Mouse (Mus musculus): ENCODE measurements around the gene Nfkbia. TPM values are rescaled to one million over a fixed set of nuclear protein-coding genes. Genes with fewer than 3 reads are reported as not detected.

Nfkbia gene
- polyA plus RNA-seq, 1 experiment = 4.2 TPM

DNA sequence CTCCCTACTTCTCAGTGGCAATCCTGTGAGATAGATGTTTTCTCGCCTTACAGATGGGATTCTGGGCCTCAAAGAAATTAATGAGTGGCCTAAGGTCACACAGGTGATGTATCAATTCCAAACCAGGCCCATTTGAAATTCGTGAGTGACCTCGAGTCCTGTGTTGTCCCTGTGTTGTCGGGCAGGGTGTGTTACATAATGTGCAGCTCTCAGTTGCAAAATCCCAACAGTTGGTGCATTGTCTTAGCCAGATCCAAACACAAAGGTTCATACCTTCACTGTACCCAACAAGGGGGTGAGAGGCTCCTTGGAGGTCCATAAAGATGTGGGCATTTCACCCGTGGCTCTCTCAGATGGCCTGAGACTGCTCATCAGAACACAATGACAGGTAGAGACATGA is 52.0 kb downstream of the Nfkbia start:
- Histone ChIP-seq H3K36me3 (ENCODE audit: control insufficient read depth) (no peaks in the 10 kb centered on the region), H3K4me1 (ENCODE audit: control insufficient read depth) (no peaks in the 10 kb centered on the region), H3K4me3 (replicated peaks) (no peak overlapping the region), H3K27me3 (ENCODE audit: control insufficient read depth) (no peaks in the 10 kb centered on the region; the same call in 1 of the 2 replicates), H3K9me3 (ENCODE audit: control insufficient read depth, low read length) (no peaks in the 10 kb centered on the region)
- TF ChIP-seq GATA1 (IDR thresholded peaks at IDR 0.05; ENCODE audit: low read length) (no peak), TAL1 (IDR thresholded peaks at IDR 0.05; ENCODE audit: low read length) (no peak)

Other genes with a start within 250 kb of the Nfkbia start
- 0.02 and 0.03 TPM in 2 replicates for gene 1110008L16Rik, start 193.1 kb downstream of the Nfkbia start, polyA plus RNA-seq (2012)
- gene Ppp2r3c, start 189.6 kb downstream of the Nfkbia start, polyA plus RNA-seq (2012) = 0.04 and 0.06 TPM in 2 replicates
- 1.2 and 1.9 TPM in 2 replicates for gene Psma6, start 108.4 kb downstream of the Nfkbia start, polyA plus RNA-seq (2012)
- 0.03 TPM in 1 of 2 replicates, not detected in the other for gene Aldoart2, start 72.6 kb upstream of the Nfkbia start, polyA plus RNA-seq (2012)
- not detected in 2 replicates for gene Insm2, start 106.8 kb upstream of the Nfkbia start, polyA plus RNA-seq (2012)